Mouse (Mus musculus) liver, adult 2 months (tissue): Measurements from ENCODE around the gene Rassf1.

Experiments used
- CTCF ChIP-seq: fragments of 200-500 bp; IDR thresholded peaks from 2 replicates; pipeline ENCODE4 v1.5.1; 2011; ENCODE audit warnings: low read depth, low read length, control low read depth
- POLR2A ChIP-seq: fragments of 200-500 bp; IDR thresholded peaks from 2 replicates; pipeline ENCODE4 v1.6.1; 2011; ENCODE audit warnings: low read length, control low read depth; ENCODE audit not compliant: insufficient read depth; ENCODE audit errors: extremely low read depth

- no peak for TF ChIP-seq CTCF
- TF ChIP-seq POLR2A = no peak
These were observed 20.4 kb downstream of the Rassf1 start for GRCm38 (mm10) chr9:107571534-107572326.
